Comparison of ENCODE assay signal across 10 mouse cellular contexts in genomic region chr12:79843496-79843895, GRCm38 (mm10).
DNase-seq lines count a peak whose midpoint lies in the region; ATAC-seq and TF ChIP-seq lines count a peak whose summit lies in the region.
"Had no signal": no experiment of that assay in that cellular context is flagged by ENCODE, and none has a peak within 500 bp of the region (broad histone marks: within the 10 kb centered on the region; RNA-seq: fewer than 3 reads in every experiment).

No protein-coding gene starts in this region.

- H3K36me3 ChIP-seq in lung, embryonic 14.5 days (ENCODE audit: insufficient read depth) = no peaks in the 10 kb centered on the region
- H3K36me3 ChIP-seq in hindbrain, embryonic 13.5 days = no peaks in the 10 kb centered on the region
- no peaks in the 10 kb centered on the region for H3K36me3 ChIP-seq in neural tube, embryonic 11.5 days (ENCODE audit: control insufficient read depth, insufficient read depth, low read length)

- WGBS in lung, embryonic 14.5 days = 28% methylated on average over 6 of the region's 6 CpGs
- 57% methylated on average over 6 of the region's 6 CpGs for WGBS in hindbrain, embryonic 13.5 days
- 37% methylated on average over 6 of the region's 6 CpGs for WGBS in neural tube, embryonic 11.5 days

- H3K9me3 ChIP-seq in lung, embryonic 14.5 days (ENCODE audit: low read depth, low read length) = no peaks in the 10 kb centered on the region
- H3K9me3 ChIP-seq in hindbrain, embryonic 13.5 days = no peaks in the 10 kb centered on the region
- no peaks in the 10 kb centered on the region for H3K9me3 ChIP-seq in neural tube, embryonic 11.5 days (ENCODE audit: control insufficient read depth, low read length)
- H3K9me3 ChIP-seq: megakaryocyte, embryonic 14.5 days had no signal

- no peak for DNase-seq in gastrocnemius, adult 2 months
- DNase-seq in gastrocnemius, adult 8-10 months (ENCODE audit: low spot score in 2 of 2) = no peak
- peak; percentile 62 for DNase-seq in lung, embryonic 14.5 days
- no peak for DNase-seq in lung, postnatal 25 days (ENCODE audit: low spot score)
- no peak for DNase-seq in neural tube, embryonic 11.5 days (ENCODE audit: low spot score)
- DNase-seq in adrenal gland, adult 18-20 months (ENCODE audit: low spot score in 2 of 2) = no peak
- DNase-seq: cerebellum, adult 2 months had no signal

- peaks cover 58% of the 10 kb centered on the region for H3K4me1 ChIP-seq in lung, embryonic 14.5 days (ENCODE audit: insufficient read depth)
- H3K4me1 ChIP-seq in hindbrain, embryonic 13.5 days (replicated peaks) = peaks cover 60% of the 10 kb centered on the region
- peaks cover 50% of the 10 kb centered on the region for H3K4me1 ChIP-seq in neural tube, embryonic 11.5 days (ENCODE audit: control insufficient read depth, insufficient read depth, low read length)

- no peak for TF ChIP-seq CTCF in gastrocnemius, adult 2 months (IDR thresholded peaks at IDR 0.05)
- TF ChIP-seq CTCF in lung, embryonic 14.5 days (IDR thresholded peaks at IDR 0.05; ENCODE audit: low read depth) = no peak

- no peak for ATAC-seq in lung, embryonic 14.5 days (ENCODE audit: insufficient read depth)
- ATAC-seq in hindbrain, embryonic 13.5 days (ENCODE audit: low FRiP score) = no peak
- no peak for ATAC-seq in neural tube, embryonic 11.5 days (ENCODE audit: insufficient read depth, low FRiP score, low TSS enrichment)
- no peak for ATAC-seq in erythroblast, adult 5-6 weeks (replicated peaks; ENCODE audit: low FRiP score, poor library complexity, severe bottlenecking)

- intact Hi-C loops in gastrocnemius, adult 2 months (cut with DNase I) = no loop called here

- H3K27ac ChIP-seq in gastrocnemius, adult 2 months = 0 out of 2 replicates have a peak overlapping the region, but pooled peaks have one; percentile 2
- peak overlapping the region; percentile 98 for H3K27ac ChIP-seq in lung, embryonic 14.5 days (ENCODE audit: low read depth)
- H3K27ac ChIP-seq in hindbrain, embryonic 13.5 days = peak overlapping the region; percentile 55; the same call in 1 of the 2 replicates
- H3K27ac ChIP-seq in neural tube, embryonic 11.5 days (ENCODE audit: low read depth, low read length) = peak overlapping the region; percentile 29; the same call in 1 of the 2 replicates

- H3K9ac ChIP-seq in lung, embryonic 14.5 days = no peak overlapping the region
- no peak overlapping the region for H3K9ac ChIP-seq in hindbrain, embryonic 13.5 days
- no peak overlapping the region for H3K9ac ChIP-seq in neural tube, embryonic 11.5 days (ENCODE audit: low read length)

- no peak overlapping the region for H3K4me3 ChIP-seq in gastrocnemius, adult 2 months
- H3K4me3 ChIP-seq in lung, embryonic 14.5 days (ENCODE audit: low read depth, low read length) = no peak overlapping the region
- no peak overlapping the region for H3K4me3 ChIP-seq in hindbrain, embryonic 13.5 days
- H3K4me3 ChIP-seq in neural tube, embryonic 11.5 days (ENCODE audit: low read depth, low read length) = no peak overlapping the region
- H3K4me3 ChIP-seq: megakaryocyte, embryonic 14.5 days had no signal

- H3K27me3 ChIP-seq in lung, embryonic 14.5 days (ENCODE audit: insufficient read depth, low read length) = no peaks in the 10 kb centered on the region
- no peaks in the 10 kb centered on the region for H3K27me3 ChIP-seq in hindbrain, embryonic 13.5 days
- no peaks in the 10 kb centered on the region for H3K27me3 ChIP-seq in neural tube, embryonic 11.5 days (ENCODE audit: control insufficient read depth, insufficient read depth, low read length)

- H3K4me2 ChIP-seq in lung, embryonic 14.5 days = peak overlapping the region; percentile 35; the same call in 1 of the 2 replicates
- H3K4me2 ChIP-seq in hindbrain, embryonic 13.5 days = no peak overlapping the region
- no peak overlapping the region for H3K4me2 ChIP-seq in neural tube, embryonic 11.5 days (ENCODE audit: low read depth)

Comparison
In these comparisons a context has a peak if more than half of its experiments do, and no peak if none do; other contexts are left out.
1. H3K27ac ChIP-seq: peak in every context shown above with its lines; median percentile 98 in lung, embryonic 14.5 days; 55 in hindbrain, embryonic 13.5 days; 29 in neural tube, embryonic 11.5 days; 2 in gastrocnemius, adult 2 months.